13 mouse cellular contexts compared by ENCODE assay signal in the genomic region with DNA sequence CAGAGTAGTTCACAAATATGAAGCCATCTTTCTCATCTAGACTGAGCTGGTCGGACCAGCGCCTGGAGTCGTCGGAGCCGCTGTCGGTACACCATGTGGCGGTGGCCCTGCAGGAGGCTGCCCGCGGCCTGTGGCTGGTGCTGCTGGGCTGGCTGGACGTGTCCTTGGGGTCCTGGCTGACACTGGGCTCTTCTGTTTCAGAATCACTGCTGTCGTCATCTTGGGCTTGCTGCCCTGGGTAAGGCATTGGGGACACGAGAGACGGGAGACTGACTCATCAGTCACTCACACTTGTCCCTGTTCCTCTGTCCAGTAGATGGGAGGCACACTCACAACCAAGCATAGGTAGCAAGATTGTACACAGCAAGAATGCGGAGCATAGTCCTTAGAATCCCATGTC.
"Had no signal": no experiment of that assay in that cellular context is flagged by ENCODE, and none has a peak within 500 bp of the region (broad histone marks: within the 10 kb centered on the region; RNA-seq: fewer than 3 reads in every experiment).

No protein-coding gene starts in this region.

- H3K4me3 ChIP-seq: limb, embryonic 12.5 days; limb, embryonic 15.5 days; midbrain, embryonic 12.5 days; myocyte; neural tube, embryonic 13.5 days; stomach, embryonic 15.5 days had no signal

- DNase-seq: left cerebral cortex, postnatal 4 days; liver, postnatal 0 days; lung, embryonic 14.5 days; retina, postnatal 1 day; right cerebral cortex, postnatal 25 days; spleen, adult 18-20 months; thymus, postnatal 36 days had no signal

- H3K27me3 ChIP-seq: limb, embryonic 12.5 days; limb, embryonic 15.5 days; midbrain, embryonic 12.5 days; neural tube, embryonic 13.5 days; stomach, embryonic 15.5 days had no signal

- H3K9me3 ChIP-seq: limb, embryonic 12.5 days; limb, embryonic 15.5 days; midbrain, embryonic 12.5 days; neural tube, embryonic 13.5 days; stomach, embryonic 15.5 days had no signal

- H3K4me1 ChIP-seq: limb, embryonic 12.5 days; limb, embryonic 15.5 days; midbrain, embryonic 12.5 days; neural tube, embryonic 13.5 days; stomach, embryonic 15.5 days had no signal
